Mouse (Mus musculus) spleen, adult 2 months (tissue): Measurements from ENCODE around the gene Alx3. TPM values are rescaled to one million over a fixed set of nuclear protein-coding genes. Genes with fewer than 3 reads are reported as not detected.

Source experiments
- DNase-seq, 2 experiments: peaks; one replicate each; pipeline versions ENCODE4 v3.0.0 to v3.0.0-alpha.2; 2012 to 2021; ENCODE audit warnings: low spot score in 2 of 2, low read depth in 1 of 2
- H3K27ac ChIP-seq: fragments of 200-500 bp; 2 replicates; pipeline ENCODE4 v1.5.1; 2012; ENCODE audit warnings: low read length, inconsistent platforms; ENCODE audit not compliant: insufficient read depth
- H3K27me3 ChIP-seq: fragments of 200-500 bp; 2 replicates; pipeline ENCODE4 v1.6.1; 2012; ENCODE audit warnings: mild to moderate bottlenecking, moderate library complexity, low read length, inconsistent platforms; ENCODE audit not compliant: control insufficient read depth, insufficient read depth
- H3K36me3 ChIP-seq: fragments of 200-500 bp; 2 replicates; pipeline ENCODE4 v1.6.1; 2012; ENCODE audit warnings: mild to moderate bottlenecking, low read length, inconsistent platforms; ENCODE audit not compliant: control insufficient read depth, insufficient read depth
- H3K4me1 ChIP-seq: fragments of 200-500 bp; 2 replicates; pipeline ENCODE4 v1.6.1; 2011; ENCODE audit warnings: inconsistent platforms; ENCODE audit not compliant: control insufficient read depth, insufficient read depth, insufficient read length
- H3K4me3 ChIP-seq: fragments of 200-500 bp; 2 replicates; pipeline ENCODE4 v1.5.1; 2011; ENCODE audit warnings: mild to moderate bottlenecking, inconsistent platforms; ENCODE audit not compliant: insufficient read depth, insufficient read length; ENCODE audit errors: extremely low read depth
- CTCF ChIP-seq: fragments of 200-500 bp; IDR thresholded peaks from 2 replicates; pipeline ENCODE4 v1.5.1; 2011; ENCODE audit warnings: mild to moderate bottlenecking, inconsistent platforms; ENCODE audit not compliant: insufficient read depth, insufficient read length, insufficient replicate concordance; ENCODE audit errors: extremely low read depth
- POLR2A ChIP-seq: fragments of 200-500 bp; IDR thresholded peaks from 2 replicates; pipeline ENCODE4 v1.6.1; 2011; ENCODE audit warnings: low read depth, low read length, inconsistent platforms
- WGBS: fragments of 180-500 bp; shearing (Covaris S2); methylation state at CpG from one replicate; pipeline ENCODE4 v1.1.7; 2018; 5-methylcytosine and 5-hydroxymethylcytosine counted together
- polyA plus RNA-seq: library from polyadenylated mRNA; depleted of rRNA; stranded (reverse); fragments of >200 nt; gene quantifications from 2 replicates; pipeline ENCODE4 v1.2.3, GENCODE M21; 2012

Alx3 gene
- polyA plus RNA-seq, 1 experiment: not detected

- DNase-seq: no peak
- 7% methylated on average over 18 of the region's 18 CpGs for WGBS
- Histone ChIP-seq H3K4me3 (no peak overlapping the region), H3K27ac (no peak overlapping the region), H3K4me1 (no peaks in the 10 kb centered on the region), H3K36me3 (no peaks in the 10 kb centered on the region), H3K27me3 (peaks cover 8% of the 10 kb centered on the region; the same call in 1 of the 2 replicates)
- TF ChIP-seq POLR2A (no peak), CTCF (no peak)
Observed at GRCm38 (mm10) chr3:107582130-107582874, 12.5 kb upstream of the Alx3 start.

- Histone ChIP-seq H3K27me3 (peaks cover 8% of the 10 kb centered on the region; the same call in 1 of the 2 replicates), H3K4me1 (no peaks in the 10 kb centered on the region), H3K36me3 (no peaks in the 10 kb centered on the region), H3K4me3 (no peak overlapping the region), H3K27ac (no peak overlapping the region)
- TF ChIP-seq POLR2A (no peak), CTCF (no peak)
- DNase-seq: no peak
- 4% methylated on average over 65 of the region's 65 CpGs for WGBS
Observed at GRCm38 (mm10) chr3:107582875-107583767, 11.7 kb upstream of the Alx3 start.

- H3K4me1 ChIP-seq: no peaks in the 10 kb centered on the region
- no peaks in the 10 kb centered on the region for H3K36me3 ChIP-seq
- H3K4me3 ChIP-seq: no peak overlapping the region
- no peak overlapping the region for H3K27ac ChIP-seq
- no peak for DNase-seq
- H3K27me3 ChIP-seq: peaks cover 8% of the 10 kb centered on the region; the same call in 1 of the 2 replicates
- no peak for TF ChIP-seq POLR2A
- no peak for TF ChIP-seq CTCF
- whole genome bisulfite sequencing: 16% methylated on average over 1 of the region's 1 CpGs
Observed at GRCm38 (mm10) chr3:107583893-107584292, 10.9 kb upstream of the Alx3 start.

- no peak for DNase-seq
- peaks cover 7% of the 10 kb centered on the region; the same call in 1 of the 2 replicates for H3K27me3 ChIP-seq
- no peak overlapping the region for H3K27ac ChIP-seq
- TF ChIP-seq CTCF (no peak), POLR2A (no peak)
- WGBS: 87% methylated on average over 6 of the region's 6 CpGs
- no peaks in the 10 kb centered on the region for H3K36me3 ChIP-seq
- H3K4me3 ChIP-seq: no peak overlapping the region
- H3K4me1 ChIP-seq: no peaks in the 10 kb centered on the region
Observed at GRCm38 (mm10) chr3:107586504-107586903, 8.3 kb upstream of the Alx3 start.

- no peak for TF ChIP-seq CTCF
- TF ChIP-seq POLR2A: no peak
- no peak for DNase-seq
- Histone ChIP-seq H3K4me3 (no peak overlapping the region), H3K4me1 (peaks cover 7% of the 10 kb centered on the region), H3K36me3 (no peaks in the 10 kb centered on the region), H3K27ac (no peak overlapping the region), H3K27me3 (peaks cover 24% of the 10 kb centered on the region)
- WGBS: 77% methylated on average over 1 of the region's 1 CpGs
Observed at GRCm38 (mm10) chr3:107591612-107592011, 3.2 kb upstream of the Alx3 start.

- H3K27ac ChIP-seq: no peak overlapping the region
- H3K4me1 ChIP-seq: peaks cover 7% of the 10 kb centered on the region
- H3K4me3 ChIP-seq: no peak overlapping the region
- 27% methylated on average over 2 of the region's 2 CpGs for WGBS
- DNase-seq: no peak
- no peaks in the 10 kb centered on the region for H3K36me3 ChIP-seq
- H3K27me3 ChIP-seq: peaks cover 30% of the 10 kb centered on the region
- TF ChIP-seq CTCF (no peak), POLR2A (no peak)
Observed at GRCm38 (mm10) chr3:107593632-107594031, 1.2 kb upstream of the Alx3 start.
